Mouse (Mus musculus) thymus, adult 2 months (tissue): Measurements from ENCODE around the gene Cidec.

ENCODE experiments used
- CTCF ChIP-seq: fragments of 200-500 bp; IDR thresholded peaks from 2 replicates; pipeline ENCODE4 v1.5.1; 2012; ENCODE audit warnings: mild to moderate bottlenecking, control low read depth, low read length, moderate library complexity, borderline replicate concordance; ENCODE audit not compliant: control insufficient read depth, poor library complexity, insufficient read depth; ENCODE audit errors: extremely low read depth
- POLR2A ChIP-seq: fragments of 200-500 bp; IDR thresholded peaks from 2 replicates; pipeline ENCODE4 v1.6.1; 2012; ENCODE audit warnings: mild to moderate bottlenecking, low read length, control low read depth, moderate library complexity; ENCODE audit not compliant: control insufficient read depth, poor library complexity, insufficient read depth; ENCODE audit errors: extremely low read depth

- TF ChIP-seq CTCF: no peak
- TF ChIP-seq POLR2A: no peak
Measured at GRCm38 (mm10) chr6:113444207-113444965, 8.8 kb upstream of the Cidec start.
